Mouse (Mus musculus) heart, embryonic 13.5 days (tissue): ENCODE measurements around the gene Pgd. TPM values are rescaled to one million over a fixed set of nuclear protein-coding genes. Genes with fewer than 3 reads are reported as not detected.
"Not testable (repeated sequence)": the region's sequence is repeated elsewhere in the genome, so short reads cannot be mapped to it uniquely, and the experiment has no call there.

Source experiments
- ATAC-seq: fragments of 200-750 bp; cut with Nextera tagmentation; 2 replicates; pipeline ENCODE4 v1.8.0; 2017; ENCODE audit warnings: moderate TSS enrichment; ENCODE audit not compliant: insufficient number of reproducible peaks, low FRiP score, low TSS enrichment; ENCODE audit errors: extremely low read depth
- H3K27ac ChIP-seq: fragments of 300-500 bp; sonication (generic); replicated peaks from 2 replicates; pipeline ENCODE4 v1.5.1; 2015; ENCODE audit warnings: moderate library complexity, mild to moderate bottlenecking, inconsistent platforms
- H3K27me3 ChIP-seq: fragments of 300-500 bp; sonication (generic); replicated peaks from 2 replicates; pipeline ENCODE4 v1.6.1; 2015; ENCODE audit warnings: mild to moderate bottlenecking, inconsistent platforms
- H3K36me3 ChIP-seq: fragments of 300-500 bp; sonication (generic); 2 replicates; pipeline ENCODE4 v1.6.1; 2015; ENCODE audit warnings: mild to moderate bottlenecking, inconsistent platforms
- H3K4me1 ChIP-seq: fragments of 300-500 bp; sonication (generic); 2 replicates; pipeline ENCODE4 v1.6.1; 2015; ENCODE audit warnings: inconsistent platforms
- H3K4me2 ChIP-seq: fragments of 300-500 bp; sonication (generic); 2 replicates; pipeline ENCODE4 v1.6.1; 2015; ENCODE audit warnings: inconsistent platforms, mild to moderate bottlenecking, moderate library complexity
- H3K4me3 ChIP-seq: fragments of 300-500 bp; sonication (generic); 2 replicates; pipeline ENCODE4 v1.5.1; 2015; ENCODE audit warnings: moderate library complexity, mild to moderate bottlenecking, inconsistent platforms
- H3K9ac ChIP-seq: fragments of 300-500 bp; sonication (generic); 2 replicates; pipeline ENCODE4 v1.6.1; 2015; ENCODE audit warnings: inconsistent platforms, mild to moderate bottlenecking, moderate library complexity
- H3K9me3 ChIP-seq: fragments of 300-500 bp; sonication (generic); 2 replicates; pipeline ENCODE4 v1.6.1; 2016; ENCODE audit warnings: inconsistent platforms
- WGBS: fragments of 180-500 bp; shearing (Covaris S2); methylation state at CpG from one replicate; pipeline ENCODE4 v1.1.7; 2015; ENCODE audit warnings: mixed read lengths; 5-methylcytosine and 5-hydroxymethylcytosine counted together
- polyA plus RNA-seq: library from polyadenylated mRNA; unstranded; fragments of >200 nt; fragmentation: Nextera tagmentation; extraction: Ambion mirVana; gene quantifications from 2 replicates; pipeline ENCODE4 v1.2.1, GENCODE M21; 2015

Pgd gene
- polyA plus RNA-seq, 1 experiment from 2014 or later = 77.3 TPM

DNA sequence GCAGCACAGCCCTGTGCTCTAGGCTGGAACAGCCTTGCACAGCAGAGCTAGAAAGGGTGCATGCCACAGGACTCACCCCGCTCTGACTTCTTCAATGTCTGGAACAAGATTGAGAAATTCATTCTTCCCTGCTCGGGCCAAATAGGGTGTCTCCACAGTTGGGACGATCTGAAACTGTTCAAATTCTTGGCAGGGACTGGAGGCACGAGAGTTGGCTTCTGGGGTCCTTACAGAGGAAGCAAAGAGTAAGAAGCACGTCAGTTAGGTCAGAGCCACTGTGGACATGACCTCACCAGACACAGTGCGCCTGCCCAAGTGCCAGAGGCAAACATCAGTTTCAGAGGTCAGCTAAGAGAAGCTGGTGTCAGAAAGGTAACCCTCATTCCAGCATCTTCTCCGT lies 15.6 kb upstream of the Pgd start:
- peaks cover 90% of the 10 kb centered on the region for H3K36me3 ChIP-seq
- H3K27me3 ChIP-seq = no peaks in the 10 kb centered on the region
- no peak for ATAC-seq
- WGBS = 82% methylated on average over 7 of the region's 7 CpGs
- H3K9ac ChIP-seq = no peak overlapping the region
- no peak overlapping the region for H3K4me3 ChIP-seq
- no peak overlapping the region for H3K4me2 ChIP-seq
- H3K27ac ChIP-seq = no peak overlapping the region
- no peaks in the 10 kb centered on the region for H3K9me3 ChIP-seq
- H3K4me1 ChIP-seq = peaks cover 2% of the 10 kb centered on the region; the same call in 1 of the 2 replicates

GRCm38 (mm10) chr4:149179573-149179972 lies 13.0 kb upstream of the Pgd start:
- no peak overlapping the region for H3K27ac ChIP-seq
- H3K9me3 ChIP-seq = no peaks in the 10 kb centered on the region
- H3K36me3 ChIP-seq = peaks cover 78% of the 10 kb centered on the region
- no peak overlapping the region for H3K4me2 ChIP-seq
- no peaks in the 10 kb centered on the region for H3K27me3 ChIP-seq
- peaks cover 2% of the 10 kb centered on the region; the same call in 1 of the 2 replicates for H3K4me1 ChIP-seq
- no peak overlapping the region for H3K9ac ChIP-seq
- no peak for ATAC-seq
- 48% methylated on average over 4 of the region's 4 CpGs for whole genome bisulfite sequencing
- no peak overlapping the region for H3K4me3 ChIP-seq

GRCm38 (mm10) chr4:149179160-149179559 lies 12.6 kb upstream of the Pgd start:
- Histone ChIP-seq H3K27me3 (no peaks in the 10 kb centered on the region), H3K36me3 (peaks cover 74% of the 10 kb centered on the region), H3K9me3 (no peaks in the 10 kb centered on the region), H3K4me2 (no peak overlapping the region), H3K9ac (no peak overlapping the region), H3K4me1 (peaks cover 2% of the 10 kb centered on the region; the same call in 1 of the 2 replicates), H3K27ac (no peak overlapping the region), H3K4me3 (no peak overlapping the region)
- ATAC-seq = no peak
- 78% methylated on average over 7 of the region's 7 CpGs for WGBS

- Histone ChIP-seq H3K9me3 (no peaks in the 10 kb centered on the region), H3K4me3 (no peak overlapping the region), H3K9ac (no peak overlapping the region), H3K27ac (no peak overlapping the region), H3K4me2 (no peak overlapping the region), H3K4me1 (peaks cover 3% of the 10 kb centered on the region), H3K27me3 (no peaks in the 10 kb centered on the region), H3K36me3 (peaks cover 66% of the 10 kb centered on the region)
- no peak for ATAC-seq
- WGBS = 83% methylated on average over 7 of the region's 7 CpGs
Measured at GRCm38 (mm10) chr4:149178328-149178727, 11.8 kb upstream of the Pgd start.

DNA sequence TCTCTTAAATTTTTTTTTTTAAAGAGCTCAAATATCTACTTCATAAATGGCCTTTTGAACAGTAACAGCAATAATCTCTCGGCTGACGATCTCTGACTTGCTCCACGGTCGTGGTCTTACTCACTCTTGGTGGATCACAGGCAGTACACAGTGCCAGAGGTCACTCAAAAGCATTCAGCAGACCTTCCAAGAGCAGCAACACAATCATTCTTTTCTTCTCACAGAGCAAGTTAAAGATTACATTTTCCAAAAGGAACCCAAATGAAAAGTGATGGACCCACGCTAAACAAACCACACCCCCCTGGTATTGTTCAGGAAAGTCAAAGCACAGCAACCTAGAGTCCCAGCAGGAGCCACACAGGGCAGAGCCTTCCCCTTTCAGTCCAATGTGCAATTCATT lies 10.5 kb upstream of the Pgd start:
- peaks cover 53% of the 10 kb centered on the region for H3K36me3 ChIP-seq
- H3K27ac ChIP-seq = no peak overlapping the region
- H3K4me2 ChIP-seq = no peak overlapping the region
- no peaks in the 10 kb centered on the region for H3K27me3 ChIP-seq
- H3K4me1 ChIP-seq = peaks cover 16% of the 10 kb centered on the region
- H3K9ac ChIP-seq = no peak overlapping the region
- no peak overlapping the region for H3K4me3 ChIP-seq
- ATAC-seq = no peak
- no peaks in the 10 kb centered on the region for H3K9me3 ChIP-seq
- 68% methylated on average over 5 of the region's 5 CpGs for WGBS

GRCm38 (mm10) chr4:149176645-149177044 lies 10.1 kb upstream of the Pgd start:
- no peak for ATAC-seq
- Histone ChIP-seq H3K27me3 (no peaks in the 10 kb centered on the region), H3K9ac (no peak overlapping the region), H3K27ac (no peak overlapping the region), H3K9me3 (no peaks in the 10 kb centered on the region), H3K4me1 (peaks cover 16% of the 10 kb centered on the region), H3K4me2 (no peak overlapping the region), H3K36me3 (peaks cover 49% of the 10 kb centered on the region), H3K4me3 (no peak overlapping the region)
- WGBS = 67% methylated on average over 6 of the region's 6 CpGs

- 68% methylated on average over 6 of the region's 6 CpGs for WGBS
- Histone ChIP-seq H3K27ac (no peak overlapping the region), H3K36me3 (peaks cover 19% of the 10 kb centered on the region), H3K4me3 (no peak overlapping the region), H3K4me1 (peaks cover 20% of the 10 kb centered on the region), H3K9me3 (no peaks in the 10 kb centered on the region), H3K9ac (no peak overlapping the region), H3K4me2 (no peak overlapping the region), H3K27me3 (no peaks in the 10 kb centered on the region)
- ATAC-seq = no peak
Measured at GRCm38 (mm10) chr4:149173661-149174060, 7.1 kb upstream of the Pgd start.

DNA sequence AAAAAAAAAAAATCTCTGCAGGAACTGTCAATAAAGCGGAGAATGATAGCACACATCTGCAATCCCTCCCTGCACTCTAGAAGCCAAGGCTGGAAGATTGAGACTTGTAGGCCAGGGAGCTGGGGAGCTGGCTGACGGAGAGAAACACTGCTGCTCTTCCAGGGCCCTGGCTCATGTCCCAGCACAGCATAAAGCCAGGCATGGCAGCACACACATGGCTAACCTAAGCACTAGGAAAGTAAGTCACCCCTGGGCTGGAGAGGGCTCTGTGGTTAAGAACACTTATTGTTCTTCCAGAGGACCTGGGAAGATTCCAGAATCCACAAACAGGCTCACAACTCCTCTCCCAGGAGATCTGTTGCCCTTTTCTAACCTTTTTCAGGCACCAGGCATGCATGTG lies 6.1 kb upstream of the Pgd start:
- Histone ChIP-seq H3K36me3 (peaks cover 14% of the 10 kb centered on the region; the same call in 1 of the 2 replicates), H3K4me3 (no peak overlapping the region), H3K9ac (peak overlapping the region; percentile 44), H3K27me3 (no peaks in the 10 kb centered on the region), H3K4me1 (peaks cover 22% of the 10 kb centered on the region), H3K4me2 (no peak overlapping the region), H3K9me3 (no peaks in the 10 kb centered on the region), H3K27ac (peak overlapping the region; percentile 62)
- no peak for ATAC-seq
- 55% methylated on average over 2 of the region's 2 CpGs for WGBS

GRCm38 (mm10) chr4:149172083-149172482 lies 5.5 kb upstream of the Pgd start:
- 83% methylated on average over 5 of the region's 5 CpGs for WGBS
- peaks cover 13% of the 10 kb centered on the region; the same call in 1 of the 2 replicates for H3K36me3 ChIP-seq
- no peak overlapping the region for H3K4me2 ChIP-seq
- no peaks in the 10 kb centered on the region for H3K9me3 ChIP-seq
- peaks cover 23% of the 10 kb centered on the region for H3K4me1 ChIP-seq
- H3K9ac ChIP-seq = 0 out of 2 replicates have a peak overlapping the region, but pooled peaks have one; percentile 28
- H3K4me3 ChIP-seq = no peak overlapping the region
- no peaks in the 10 kb centered on the region for H3K27me3 ChIP-seq
- H3K27ac ChIP-seq = peak overlapping the region; percentile 62
- ATAC-seq = no peak

GRCm38 (mm10) chr4:149171581-149171981 lies 5.0 kb upstream of the Pgd start:
- Histone ChIP-seq H3K27ac (no peak overlapping the region), H3K9ac (no peak overlapping the region), H3K9me3 (no peaks in the 10 kb centered on the region), H3K4me3 (no peak overlapping the region), H3K4me1 (peaks cover 23% of the 10 kb centered on the region), H3K4me2 (no peak overlapping the region), H3K27me3 (no peaks in the 10 kb centered on the region), H3K36me3 (peaks cover 12% of the 10 kb centered on the region; the same call in 1 of the 2 replicates)
- 68% methylated on average over 5 of the region's 5 CpGs for WGBS
- ATAC-seq = no peak

GRCm38 (mm10) chr4:149170394-149170931 lies 3.9 kb upstream of the Pgd start:
- Histone ChIP-seq H3K27me3 (no peaks in the 10 kb centered on the region), H3K4me2 (no peak overlapping the region), H3K27ac (no peak overlapping the region), H3K9ac (no peak overlapping the region), H3K9me3 (no peaks in the 10 kb centered on the region), H3K4me3 (no peak overlapping the region), H3K4me1 (peaks cover 27% of the 10 kb centered on the region), H3K36me3 (peaks cover 8% of the 10 kb centered on the region; the same call in 1 of the 2 replicates)
- no peak for ATAC-seq
- WGBS = 57% methylated on average over 7 of the region's 7 CpGs

DNA sequence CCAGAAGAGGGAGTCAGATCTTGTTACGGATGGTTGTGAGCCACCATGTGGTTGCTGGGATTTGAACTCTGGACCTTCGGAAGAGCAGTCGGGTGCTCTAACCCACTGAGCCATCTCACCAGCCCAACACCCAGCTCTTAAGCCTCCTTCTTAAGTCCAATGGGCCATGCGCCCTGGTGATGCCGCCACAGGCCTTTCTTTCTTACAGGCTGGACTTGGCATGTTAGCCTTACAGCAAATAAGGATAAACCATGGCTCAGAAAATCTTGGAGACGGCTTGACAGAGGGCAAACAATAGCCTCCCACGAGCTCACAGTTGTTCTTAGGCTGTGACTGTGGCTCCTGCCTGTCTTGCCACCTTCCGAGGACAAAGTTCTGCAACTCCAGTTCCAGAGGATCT lies 3.4 kb upstream of the Pgd start:
- not testable (repeated sequence) for H3K9me3 ChIP-seq, H3K27ac ChIP-seq, H3K36me3 ChIP-seq, H3K9ac ChIP-seq, H3K4me3 ChIP-seq, H3K4me2 ChIP-seq, H3K27me3 ChIP-seq, ATAC-seq
- peaks cover 33% of the 10 kb centered on the region for H3K4me1 ChIP-seq
- 72% methylated on average over 7 of the region's 8 CpGs for WGBS
